Mouse (Mus musculus): ENCODE measurements around the gene Prmt3. TPM values are rescaled to one million over a fixed set of nuclear protein-coding genes. Genes with fewer than 3 reads are reported as not detected.
A peak's percentile ranks its signal among the peaks of the same experiment; 100 is the strongest.

The Prmt3 gene
- polyA plus RNA-seq, 1 experiment from 2014 or later = 60.8 TPM

- no peak for DNase-seq
- no peak for ATAC-seq (ENCODE audit: low FRiP score, low TSS enrichment)
- H3K27ac ChIP-seq (replicated peaks; ENCODE audit: low read depth, low read length) = no peak overlapping the region
- no peak overlapping the region for H3K4me3 ChIP-seq (replicated peaks; ENCODE audit: low read depth, low read length)
- H3K27me3 ChIP-seq (ENCODE audit: control insufficient read depth, insufficient read depth, low read length) = no peaks in the 10 kb centered on the region
- WGBS = 89% methylated on average over 9 of the region's 9 CpGs
- no peaks in the 10 kb centered on the region for H3K9me3 ChIP-seq (ENCODE audit: control insufficient read depth, low read length)
- H3K9ac ChIP-seq (replicated peaks; ENCODE audit: low read length) = no peak overlapping the region
- no peak overlapping the region for H3K4me2 ChIP-seq (ENCODE audit: low read length)
- no peaks in the 10 kb centered on the region for H3K4me1 ChIP-seq (ENCODE audit: control insufficient read depth, insufficient read depth, low read length)
- H3K36me3 ChIP-seq (ENCODE audit: control insufficient read depth, insufficient read depth, low read length) = peaks cover 15% of the 10 kb centered on the region; the same call in 1 of the 2 replicates
These were observed 29.0 kb downstream of the Prmt3 start for GRCm38 (mm10) chr7:49807093-49807682.

DNA sequence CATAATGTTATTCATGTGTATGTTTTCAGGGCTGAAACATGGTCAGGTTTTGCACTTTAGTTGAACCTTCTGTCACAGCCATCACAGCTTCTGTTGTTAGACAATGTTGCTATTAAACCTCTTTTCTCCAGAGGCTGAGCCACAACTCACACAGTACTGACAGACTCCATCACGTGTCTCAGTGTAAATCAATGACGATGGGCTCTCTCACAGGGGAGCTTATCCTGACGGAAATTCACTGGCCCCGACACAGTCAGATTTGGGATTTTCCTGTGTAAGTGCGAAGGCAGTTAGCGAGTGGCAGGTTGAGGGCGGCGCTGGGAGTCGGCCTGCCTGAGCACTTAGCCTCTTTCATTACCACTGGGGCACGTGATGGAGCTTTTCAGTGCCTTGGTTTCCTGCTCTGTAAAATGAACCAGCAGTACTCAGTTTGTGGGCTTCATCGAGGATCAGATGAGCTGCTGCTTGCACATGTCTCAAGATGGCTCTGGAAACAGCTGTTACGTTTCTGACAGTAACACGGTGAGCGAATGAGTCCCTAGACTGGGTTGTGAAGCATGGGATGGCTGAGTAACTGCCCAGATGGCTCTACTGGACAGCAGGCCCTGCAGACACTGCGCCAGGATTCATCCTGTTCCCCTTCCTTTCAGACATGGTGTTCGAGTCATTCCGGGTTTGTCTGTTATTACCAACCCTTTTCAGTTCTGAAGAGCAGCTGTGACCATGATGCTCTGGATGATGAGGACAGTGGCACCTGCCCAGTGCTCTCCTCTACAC is 29.9 kb downstream of the Prmt3 start:
- Histone ChIP-seq H3K27ac (replicated peaks; ENCODE audit: low read depth, low read length) (no peak overlapping the region), H3K27me3 (ENCODE audit: control insufficient read depth, insufficient read depth, low read length) (no peaks in the 10 kb centered on the region), H3K9me3 (ENCODE audit: control insufficient read depth, low read length) (no peaks in the 10 kb centered on the region), H3K4me1 (ENCODE audit: control insufficient read depth, insufficient read depth, low read length) (no peaks in the 10 kb centered on the region), H3K4me2 (ENCODE audit: low read length) (no peak overlapping the region), H3K4me3 (replicated peaks; ENCODE audit: low read depth, low read length) (no peak overlapping the region), H3K36me3 (ENCODE audit: control insufficient read depth, insufficient read depth, low read length) (peaks cover 20% of the 10 kb centered on the region; the same call in 1 of the 2 replicates), H3K9ac (replicated peaks; ENCODE audit: low read length) (no peak overlapping the region)
- 72% methylated on average over 17 of the region's 17 CpGs for WGBS
- DNase-seq (peak; percentile 12), ATAC-seq (ENCODE audit: low FRiP score, low TSS enrichment) (no peak)

- Histone ChIP-seq H3K9ac (replicated peaks; ENCODE audit: low read length) (no peak overlapping the region), H3K27ac (replicated peaks; ENCODE audit: low read depth, low read length) (no peak overlapping the region), H3K4me2 (ENCODE audit: low read length) (no peak overlapping the region), H3K36me3 (ENCODE audit: control insufficient read depth, insufficient read depth, low read length) (0 out of 2 replicates have a peak, but pooled peaks cover 16% of the 10 kb centered on the region), H3K4me3 (replicated peaks; ENCODE audit: low read depth, low read length) (no peak overlapping the region), H3K9me3 (ENCODE audit: control insufficient read depth, low read length) (no peaks in the 10 kb centered on the region), H3K27me3 (ENCODE audit: control insufficient read depth, insufficient read depth, low read length) (no peaks in the 10 kb centered on the region), H3K4me1 (ENCODE audit: control insufficient read depth, insufficient read depth, low read length) (no peaks in the 10 kb centered on the region)
- ATAC-seq (ENCODE audit: low FRiP score, low TSS enrichment) (no peak), DNase-seq (no peak)
- 93% methylated on average over 6 of the region's 6 CpGs for WGBS
These were observed 31.0 kb downstream of the Prmt3 start for GRCm38 (mm10) chr7:49809100-49809499.

DNA sequence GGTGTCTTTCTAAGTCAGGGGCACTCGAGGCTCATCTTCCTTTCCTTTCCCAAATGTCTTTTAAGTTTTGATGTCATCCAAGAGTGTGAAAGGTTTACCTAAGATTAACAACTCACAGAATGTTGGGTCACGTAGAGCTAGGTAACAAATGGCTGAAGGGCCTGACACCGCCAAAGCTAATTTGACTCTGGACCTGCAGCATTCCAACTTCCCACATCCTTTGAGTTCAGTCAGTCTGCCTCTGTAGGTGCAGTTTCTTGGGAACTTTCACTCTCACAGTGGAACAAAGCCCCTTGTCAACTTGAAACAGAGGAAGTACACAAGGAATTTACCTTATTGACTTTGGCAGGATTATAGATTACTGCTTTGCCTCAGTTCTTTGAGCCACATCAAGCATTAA is 31.4 kb downstream of the Prmt3 start:
- 69% methylated on average over 3 of the region's 3 CpGs for WGBS
- DNase-seq = no peak
- H3K4me2 ChIP-seq (ENCODE audit: low read length) = no peak overlapping the region

GRCm38 (mm10) chr7:49811346-49811745 is 33.2 kb downstream of the Prmt3 start:
- DNase-seq (peak; percentile 66), ATAC-seq (ENCODE audit: low FRiP score, low TSS enrichment) (no peak)
- H3K27ac ChIP-seq (replicated peaks; ENCODE audit: low read depth, low read length) = no peak overlapping the region
- no peak overlapping the region for H3K9ac ChIP-seq (replicated peaks; ENCODE audit: low read length)
- 59% methylated on average over 4 of the region's 4 CpGs for WGBS
- no peak overlapping the region for H3K4me2 ChIP-seq (ENCODE audit: low read length)
- no peaks in the 10 kb centered on the region for H3K4me1 ChIP-seq (ENCODE audit: control insufficient read depth, insufficient read depth, low read length)
- 0 out of 2 replicates have a peak, but pooled peaks cover 16% of the 10 kb centered on the region for H3K36me3 ChIP-seq (ENCODE audit: control insufficient read depth, insufficient read depth, low read length)
- no peak overlapping the region for H3K4me3 ChIP-seq (replicated peaks; ENCODE audit: low read depth, low read length)
- no peaks in the 10 kb centered on the region for H3K27me3 ChIP-seq (ENCODE audit: control insufficient read depth, insufficient read depth, low read length)
- H3K9me3 ChIP-seq (ENCODE audit: control insufficient read depth, low read length) = no peaks in the 10 kb centered on the region

More for the DNA sequence above, 31.4 kb downstream of the Prmt3 start:
- no peak for ATAC-seq (ENCODE audit: low FRiP score, low TSS enrichment)
- Histone ChIP-seq H3K9ac (replicated peaks; ENCODE audit: low read length) (no peak overlapping the region), H3K9me3 (ENCODE audit: control insufficient read depth, low read length) (no peaks in the 10 kb centered on the region), H3K4me1 (ENCODE audit: control insufficient read depth, insufficient read depth, low read length) (no peaks in the 10 kb centered on the region), H3K4me3 (replicated peaks; ENCODE audit: low read depth, low read length) (no peak overlapping the region), H3K27me3 (ENCODE audit: control insufficient read depth, insufficient read depth, low read length) (no peaks in the 10 kb centered on the region), H3K36me3 (ENCODE audit: control insufficient read depth, insufficient read depth, low read length) (0 out of 2 replicates have a peak, but pooled peaks cover 16% of the 10 kb centered on the region), H3K27ac (replicated peaks; ENCODE audit: low read depth, low read length) (no peak overlapping the region)

DNA sequence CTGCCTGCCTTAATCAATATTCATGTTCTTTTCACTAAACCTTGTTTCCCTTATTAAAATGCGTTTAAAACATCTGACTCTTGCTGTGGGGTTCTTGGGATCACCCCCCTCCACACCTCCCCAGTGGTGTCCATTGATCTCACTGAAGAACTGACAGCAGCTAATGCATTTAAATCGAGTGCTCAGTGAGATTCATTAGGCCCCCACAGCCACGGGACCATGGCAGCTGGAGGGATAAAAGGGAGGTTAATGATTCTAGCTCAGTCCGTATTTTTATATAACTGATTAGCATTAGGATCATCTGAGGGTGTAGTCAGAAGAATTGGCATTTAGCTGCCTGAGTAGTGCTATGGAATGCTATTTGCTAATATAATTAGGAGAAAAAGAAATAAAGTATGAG is 41.2 kb downstream of the Prmt3 start:
- DNase-seq (peak; percentile 60), ATAC-seq (ENCODE audit: low FRiP score, low TSS enrichment) (peak; percentile 73; the same call in 1 of the 2 replicates)
- Histone ChIP-seq H3K4me1 (ENCODE audit: control insufficient read depth, insufficient read depth, low read length) (peaks cover 8% of the 10 kb centered on the region), H3K27ac (replicated peaks; ENCODE audit: low read depth, low read length) (peak overlapping the region; percentile 50; the same call in 1 of the 2 replicates), H3K9ac (replicated peaks; ENCODE audit: low read length) (no peak overlapping the region), H3K9me3 (ENCODE audit: control insufficient read depth, low read length) (no peaks in the 10 kb centered on the region), H3K4me2 (ENCODE audit: low read length) (no peak overlapping the region), H3K36me3 (ENCODE audit: control insufficient read depth, insufficient read depth, low read length) (peaks cover 5% of the 10 kb centered on the region; the same call in 1 of the 2 replicates), H3K4me3 (replicated peaks; ENCODE audit: low read depth, low read length) (no peak overlapping the region), H3K27me3 (ENCODE audit: control insufficient read depth, insufficient read depth, low read length) (no peaks in the 10 kb centered on the region)
- WGBS = 8% methylated on average over 4 of the region's 4 CpGs

GRCm38 (mm10) chr7:49821370-49821769 is 43.2 kb downstream of the Prmt3 start:
- Histone ChIP-seq H3K4me2 (ENCODE audit: low read length) (no peak overlapping the region), H3K9me3 (ENCODE audit: control insufficient read depth, low read length) (no peaks in the 10 kb centered on the region), H3K9ac (replicated peaks; ENCODE audit: low read length) (no peak overlapping the region), H3K4me3 (replicated peaks; ENCODE audit: low read depth, low read length) (no peak overlapping the region), H3K36me3 (ENCODE audit: control insufficient read depth, insufficient read depth, low read length) (peaks cover 5% of the 10 kb centered on the region), H3K27ac (replicated peaks; ENCODE audit: low read depth, low read length) (no peak overlapping the region), H3K27me3 (ENCODE audit: control insufficient read depth, insufficient read depth, low read length) (no peaks in the 10 kb centered on the region), H3K4me1 (ENCODE audit: control insufficient read depth, insufficient read depth, low read length) (peaks cover 8% of the 10 kb centered on the region)
- DNase-seq (no peak), ATAC-seq (ENCODE audit: low FRiP score, low TSS enrichment) (no peak)
- 91% methylated on average over 1 of the region's 1 CpGs for WGBS

- Histone ChIP-seq H3K4me2 (ENCODE audit: low read length) (no peak overlapping the region), H3K27ac (replicated peaks; ENCODE audit: low read depth, low read length) (no peak overlapping the region), H3K4me3 (replicated peaks; ENCODE audit: low read depth, low read length) (no peak overlapping the region), H3K27me3 (ENCODE audit: control insufficient read depth, insufficient read depth, low read length) (no peaks in the 10 kb centered on the region), H3K9me3 (ENCODE audit: control insufficient read depth, low read length) (no peaks in the 10 kb centered on the region), H3K4me1 (ENCODE audit: control insufficient read depth, insufficient read depth, low read length) (peaks cover 8% of the 10 kb centered on the region), H3K36me3 (ENCODE audit: control insufficient read depth, insufficient read depth, low read length) (peaks cover 12% of the 10 kb centered on the region), H3K9ac (replicated peaks; ENCODE audit: low read length) (no peak overlapping the region)
- ATAC-seq (ENCODE audit: low FRiP score, low TSS enrichment) = no peak
- 87% methylated on average over 2 of the region's 2 CpGs for WGBS
- no peak for DNase-seq
These were observed 43.9 kb downstream of the Prmt3 start for GRCm38 (mm10) chr7:49822028-49822427.

GRCm38 (mm10) chr7:49823595-49823994 is 45.4 kb downstream of the Prmt3 start:
- no peak overlapping the region for H3K4me2 ChIP-seq (ENCODE audit: low read length)
- H3K9me3 ChIP-seq (ENCODE audit: control insufficient read depth, low read length) = no peaks in the 10 kb centered on the region
- ATAC-seq (ENCODE audit: low FRiP score, low TSS enrichment) (no peak), DNase-seq (no peak)
- no peaks in the 10 kb centered on the region for H3K27me3 ChIP-seq (ENCODE audit: control insufficient read depth, insufficient read depth, low read length)
- H3K4me1 ChIP-seq (ENCODE audit: control insufficient read depth, insufficient read depth, low read length) = peaks cover 8% of the 10 kb centered on the region
- no peak overlapping the region for H3K4me3 ChIP-seq (replicated peaks; ENCODE audit: low read depth, low read length)
- no peak overlapping the region for H3K27ac ChIP-seq (replicated peaks; ENCODE audit: low read depth, low read length)
- H3K9ac ChIP-seq (replicated peaks; ENCODE audit: low read length) = no peak overlapping the region
- peaks cover 21% of the 10 kb centered on the region for H3K36me3 ChIP-seq (ENCODE audit: control insufficient read depth, insufficient read depth, low read length)
- WGBS = 61% methylated on average over 4 of the region's 4 CpGs

Data from midbrain, embryonic 14.5 days (tissue).